In genomic region chr16:30973416-30973815, GRCm38 (mm10) we compare ENCODE assay signal across 10 mouse cellular contexts.
DNase-seq lines count a peak whose midpoint lies in the region; ATAC-seq and TF ChIP-seq lines count a peak whose summit lies in the region.
"Had no signal": no experiment of that assay in that cellular context is flagged by ENCODE, and none has a peak within 500 bp of the region (broad histone marks: within the 10 kb centered on the region; RNA-seq: fewer than 3 reads in every experiment).

No protein-coding gene starts in this region.

- no peaks in the 10 kb centered on the region for H3K27me3 ChIP-seq in heart, postnatal 0 days (ENCODE audit: control insufficient read depth, insufficient read depth, low read length)
- no peaks in the 10 kb centered on the region for H3K27me3 ChIP-seq in liver, embryonic 15.5 days
- H3K27me3 ChIP-seq: CH12.LX; limb, embryonic 15.5 days had no signal

- peak; percentile 40; the same call in 1 of the 2 replicates for TF ChIP-seq EP300 in heart, postnatal 0 days (IDR thresholded peaks at IDR 0.05; ENCODE audit: low read depth)

- H3K4me1 ChIP-seq in heart, postnatal 0 days (ENCODE audit: control insufficient read depth, insufficient read depth), result peaks cover 33% of the 10 kb centered on the region
- H3K4me1 ChIP-seq in liver, embryonic 15.5 days (replicated peaks), result peaks cover 54% of the 10 kb centered on the region

- no peak overlapping the region for H3K9ac ChIP-seq in heart, postnatal 0 days (replicated peaks; ENCODE audit: low read depth, low read length)
- no peak overlapping the region for H3K9ac ChIP-seq in liver, embryonic 15.5 days
- H3K9ac ChIP-seq: limb, embryonic 15.5 days had no signal

- no peak overlapping the region for H3K4me3 ChIP-seq in heart, postnatal 0 days (ENCODE audit: low read depth, low read length)
- no peak overlapping the region for H3K4me3 ChIP-seq in liver, embryonic 15.5 days (replicated peaks)
- H3K4me3 ChIP-seq: limb, embryonic 15.5 days had no signal

- no peaks in the 10 kb centered on the region for H3K9me3 ChIP-seq in heart, postnatal 0 days (replicated peaks; ENCODE audit: control insufficient read depth, low read length)
- no peaks in the 10 kb centered on the region for H3K9me3 ChIP-seq in liver, embryonic 15.5 days (replicated peaks)
- H3K9me3 ChIP-seq: limb, embryonic 15.5 days had no signal

- intact Hi-C loops in left cerebral cortex, postnatal 25 days (cut with DNase I), result loop anchor here (5.0 kb wide), 1 partner anchor 101 kb away; no protein-coding TSS in a partner anchor

- H3K27ac ChIP-seq in heart, postnatal 0 days (ENCODE audit: low read depth), result peak overlapping the region; percentile 71
- 0 out of 2 replicates have a peak overlapping the region, but pooled peaks have one; percentile 45 for H3K27ac ChIP-seq in liver, embryonic 15.5 days (replicated peaks)
- H3K27ac ChIP-seq: limb, embryonic 15.5 days had no signal

- no peak overlapping the region for H3K4me2 ChIP-seq in heart, postnatal 0 days (ENCODE audit: low read depth, low read length)
- no peak overlapping the region for H3K4me2 ChIP-seq in liver, embryonic 15.5 days
- H3K4me2 ChIP-seq: limb, embryonic 15.5 days had no signal

- TF ChIP-seq CTCF in heart, postnatal 0 days (IDR thresholded peaks at IDR 0.05; ENCODE audit: low read depth), result no peak; the same call in 1 of the 2 replicates

- peak; percentile 50 for ATAC-seq in heart, postnatal 0 days (ENCODE audit: insufficient read depth, low read depth)
- ATAC-seq in liver, embryonic 15.5 days (ENCODE audit: insufficient read depth), result no peak

- 11% methylated on average over 6 of the region's 6 CpGs for WGBS in heart, postnatal 0 days
- WGBS in liver, embryonic 15.5 days (ENCODE audit: insufficient replicate concordance), result 36% methylated on average over 6 of the region's 6 CpGs

- peak; percentile 46 to 48 for DNase-seq in cerebellum, postnatal 36 days
- DNase-seq in cerebellum, adult 9-10 months, result no peak
- peak; percentile 68 for DNase-seq in MN1 (ENCODE audit: low spot score)
- peak; percentile 66 for DNase-seq in heart, postnatal 0 days (ENCODE audit: low spot score)
- no peak for DNase-seq in thymus, postnatal 10 days (ENCODE audit: low spot score in 2 of 2)
- no peak for DNase-seq in left cerebral cortex, postnatal 25 days (ENCODE audit: low spot score in 2 of 2)
- no peak for DNase-seq in thymus, postnatal 4 days

- no peaks in the 10 kb centered on the region for H3K36me3 ChIP-seq in heart, postnatal 0 days (replicated peaks; ENCODE audit: control insufficient read depth, insufficient read depth, low read length)
- H3K36me3 ChIP-seq in liver, embryonic 15.5 days (replicated peaks), result no peaks in the 10 kb centered on the region
- H3K36me3 ChIP-seq: limb, embryonic 15.5 days had no signal

Comparison
In these comparisons a context has a peak if more than half of its experiments do, and no peak if none do; other contexts are left out.
1. DNase-seq: peak in cerebellum, postnatal 36 days (2 of 2), MN1 (single experiment) and heart, postnatal 0 days (single experiment); none in cerebellum, adult 9-10 months (single experiment), thymus, postnatal 10 days (0 of 2), left cerebral cortex, postnatal 25 days (0 of 2) and thymus, postnatal 4 days (single experiment).